Mouse (Mus musculus) urinary bladder, postnatal 10 days (tissue): ENCODE results near the gene Gm2237.
"Not testable (repeated sequence)": the region's sequence is repeated elsewhere in the genome, so short reads cannot be mapped to it uniquely, and the experiment has no call there.

Experiments used
- DNase-seq: peaks from one replicate; pipeline ENCODE4 v3.0.0; 2022; ENCODE audit warnings: low spot score

Gm2237 gene

GRCm38 (mm10) chr14:19584804-19585667, at the start of gene Gm2237:
Gene Gm2237 (minus strand): TSS chr14:19585135.
- not testable (repeated sequence) for DNase-seq

- not testable (repeated sequence) for DNase-seq
Measured at GRCm38 (mm10) chr14:19602481-19602880, 17.5 kb upstream of the Gm2237 start, which contains the start of gene Gm5458. Gene Gm5458 (minus strand): TSS chr14:19602581.

GRCm38 (mm10) chr14:19549863-19550262, 35.1 kb downstream of the Gm2237 start, which contains the start of gene Gm2244:
Gene Gm2244 (minus strand): TSS chr14:19549963.
- DNase-seq: not testable (repeated sequence)
